Mouse (Mus musculus) heart, postnatal 25 days (tissue): ENCODE data around the gene Gm17604. TPM values are rescaled to one million over a fixed set of nuclear protein-coding genes. Genes with fewer than 3 reads are reported as not detected.

Experiments used
- DNase-seq: peaks from one replicate; pipeline ENCODE4 v3.0.0; 2022; ENCODE audit warnings: low spot score
- intact Hi-C: fragments of 180-260 bp; cut with DNase I; formaldehyde crosslinking; loops from one replicate; pipeline ENCODE4 v1.15.1; 2025
- total RNA-seq, 2 experiments: library from RNA; stranded (reverse); gene quantifications; 2 replicates each; pipeline ENCODE4 v1.2.3; 2021

The Gm17604 gene
- not detected for total RNA-seq

DNA sequence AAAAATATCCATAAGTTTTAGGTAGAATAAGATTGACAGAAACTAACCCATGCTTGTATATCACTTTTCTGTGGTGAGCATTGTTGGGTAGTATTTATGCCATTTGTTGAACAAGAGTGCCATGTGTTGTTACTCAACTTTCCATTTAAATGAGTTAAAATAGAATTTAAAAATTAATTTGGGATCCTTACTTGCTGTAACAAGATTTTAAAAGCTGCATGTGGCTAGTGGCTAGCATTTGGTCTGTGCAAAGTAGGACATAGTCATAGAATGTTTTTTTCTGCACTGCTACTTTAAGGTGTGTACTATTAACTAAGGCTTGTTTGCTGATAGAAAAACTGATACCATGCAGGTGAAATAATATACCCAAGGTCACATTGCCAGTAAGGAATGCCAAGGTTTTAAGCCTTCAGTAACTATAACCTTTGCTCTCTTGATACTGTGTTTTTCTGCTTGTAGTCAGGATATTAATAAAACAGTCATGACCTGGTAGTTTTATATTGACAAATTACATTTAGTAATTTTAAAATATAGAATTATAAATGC, at the start of gene Gm17604:
TSS of gene Gm17604 (minus strand) at position 51 of the 546 bp plus-strand sequence.
- DNase-seq: no peak
- intact Hi-C loops: no loop called here

DNA sequence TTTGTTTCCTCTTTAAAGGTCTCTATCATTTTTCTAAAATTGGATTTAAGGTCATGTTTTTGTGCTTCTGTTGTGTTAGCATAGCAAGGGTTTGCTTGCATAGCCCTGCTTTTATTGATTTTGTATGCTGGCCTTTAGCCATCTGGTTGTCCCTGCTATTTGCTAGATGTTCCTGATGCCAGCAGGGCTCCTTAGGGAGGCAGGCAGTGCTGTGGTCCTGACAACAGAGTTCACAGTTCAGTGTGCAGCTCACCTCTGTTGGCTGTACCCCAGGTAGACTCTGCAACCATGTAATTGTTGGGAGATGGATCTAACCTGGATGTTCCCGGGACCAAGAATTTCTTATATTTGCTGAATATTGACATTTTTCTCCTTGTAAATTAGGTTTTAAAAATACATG, 45.3 kb upstream of the Gm17604 start:
- no peak for DNase-seq
- intact Hi-C loops: no loop called here

DNA sequence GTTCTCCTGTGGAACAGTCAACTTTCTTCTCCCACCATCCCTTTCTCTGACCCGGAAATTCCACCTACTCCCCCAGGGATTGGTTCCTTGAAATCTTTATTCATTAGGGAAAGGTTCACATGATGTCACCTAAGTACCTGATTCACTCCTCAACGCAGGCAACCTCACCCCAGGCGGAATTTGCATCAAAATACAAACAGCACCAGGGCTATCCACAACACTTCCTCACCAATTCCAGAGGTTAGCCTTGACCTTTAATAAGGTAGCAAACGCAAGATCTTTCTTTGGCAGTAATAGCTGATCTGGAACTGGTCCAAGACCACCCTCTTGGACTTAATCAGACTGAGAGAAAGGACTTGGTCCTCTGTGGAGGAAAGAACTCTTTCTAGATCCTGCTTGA, 1.5 kb downstream of the Gm17604 start:
- DNase-seq: no peak
- intact Hi-C loops: no loop called here

DNA sequence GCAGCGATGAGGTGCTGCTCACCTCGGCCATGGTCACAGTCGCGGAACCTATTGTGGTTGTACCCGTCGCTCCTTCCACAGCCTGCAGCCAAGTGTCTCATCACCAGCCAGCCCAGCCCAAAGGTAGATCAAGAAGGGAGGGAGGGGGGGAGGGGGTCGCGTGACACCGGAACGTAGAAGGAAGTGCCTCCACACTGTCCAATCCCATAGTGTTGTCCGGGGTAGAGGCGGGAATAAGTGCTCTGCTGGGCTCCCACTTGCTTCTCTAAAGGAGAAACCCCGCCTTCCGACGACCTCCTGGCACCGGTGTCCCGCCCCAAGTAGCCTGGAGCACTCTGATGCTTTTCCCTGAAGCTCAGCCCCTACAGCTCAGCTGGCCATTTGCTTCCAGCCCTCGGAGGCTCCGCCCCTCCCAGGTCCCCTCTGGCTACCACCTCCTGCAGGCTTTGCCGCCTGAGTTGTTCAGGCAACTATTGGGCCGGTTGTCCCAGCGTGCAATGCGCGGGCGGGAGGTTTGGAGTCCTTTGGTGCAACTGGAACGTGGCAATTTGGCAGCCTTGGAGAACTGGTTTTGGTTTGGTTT, 24.3 kb downstream of the Gm17604 start, which contains the start of the genes Mospd2 and Fancb:
TSS of gene Mospd2 (minus strand) at position 183 of the 583 bp plus-strand sequence.
TSS of gene Fancb (plus strand) at position 400 of the 583 bp plus-strand sequence.
- intact Hi-C loops: no loop called here
- peak; percentile 89 for DNase-seq

DNA sequence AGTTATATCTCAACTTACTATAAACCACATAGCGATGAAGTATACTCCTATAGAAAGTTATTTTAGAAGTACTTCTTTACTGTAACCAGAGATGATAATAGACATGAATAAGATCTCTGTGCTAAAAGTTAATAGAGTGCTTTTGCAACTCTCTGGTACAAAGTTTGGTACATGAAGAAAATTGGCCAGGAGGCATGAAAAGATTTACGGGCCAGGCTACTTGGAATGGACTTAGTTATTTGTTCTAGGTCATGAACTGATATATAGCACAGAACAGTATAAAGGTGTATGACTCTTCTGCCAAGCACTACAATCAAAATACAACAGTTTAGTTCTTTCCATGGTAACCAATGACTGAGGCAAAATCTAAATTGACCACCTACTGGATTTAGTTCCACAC, 25.8 kb downstream of the Gm17604 start:
- no peak for DNase-seq
- intact Hi-C loops: no loop called here

DNA sequence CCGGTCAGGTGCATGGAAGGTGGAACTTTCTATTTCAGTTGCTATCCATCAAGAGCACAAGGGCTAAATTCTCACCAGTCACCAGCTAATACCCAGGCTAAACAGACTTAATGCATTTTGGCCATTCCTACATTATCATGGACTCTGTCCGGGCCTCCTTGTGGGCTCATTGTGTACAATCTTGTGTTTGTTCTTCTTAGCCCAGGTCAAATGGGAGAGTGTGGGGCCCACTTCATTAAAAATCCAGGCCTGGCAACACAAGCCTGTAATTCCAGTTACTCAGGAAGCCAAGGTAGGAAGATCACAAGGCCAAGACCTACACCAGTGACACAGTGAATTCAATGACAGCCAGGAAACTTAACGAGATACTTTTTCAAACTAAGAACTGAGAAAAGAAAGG, 33.4 kb downstream of the Gm17604 start:
- intact Hi-C loops: no loop called here
- no peak for DNase-seq

DNA sequence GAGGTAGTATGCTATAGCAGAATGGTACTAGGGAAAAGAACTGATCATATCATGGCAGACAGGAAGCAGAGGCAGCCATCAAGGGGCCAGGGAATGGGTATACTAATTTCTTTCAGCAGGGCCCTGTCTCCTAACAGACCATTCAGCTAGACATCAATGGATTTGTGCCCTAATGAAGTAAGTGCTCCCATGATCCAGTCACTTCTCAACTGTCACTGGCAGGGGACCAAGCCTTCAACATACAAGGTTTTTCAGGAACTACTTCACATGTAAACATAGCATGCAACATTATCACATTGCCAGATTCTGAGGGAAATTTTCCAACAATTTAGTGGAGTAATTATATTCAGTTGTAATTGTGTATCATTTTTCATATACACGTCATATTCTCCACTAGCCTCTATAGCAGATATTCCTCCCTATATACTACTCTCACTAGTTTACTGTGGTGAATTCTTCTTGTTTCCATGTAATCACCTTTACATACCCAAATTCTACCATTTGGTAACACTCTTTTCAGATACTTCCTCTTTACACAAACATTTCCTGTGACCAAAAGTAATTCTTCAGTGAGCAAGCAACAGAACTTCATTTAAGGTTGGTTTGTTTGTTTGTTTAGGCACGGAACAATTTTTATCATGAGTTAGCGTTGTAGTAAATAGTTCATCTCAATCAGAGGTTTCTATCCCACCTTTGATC, 38.7 kb downstream of the Gm17604 start:
- no peak for DNase-seq
- intact Hi-C loops: no loop called here

Other genes with a start within 250 kb of the Gm17604 start
- gene Mospd2, start 24.5 kb downstream of the Gm17604 start, total RNA-seq: 10 to 100 TPM; 13.3 to 13.4 TPM
- under 1 TPM; 0.44 to 0.92 TPM for gene Fancb, start 24.2 kb downstream of the Gm17604 start, total RNA-seq